In genomic region chr2:133294136-133294535, GRCm38 (mm10) we compare ENCODE assay signal across 22 mouse cellular contexts.
DNase-seq lines count a peak whose midpoint lies in the region; ATAC-seq and TF ChIP-seq lines count a peak whose summit lies in the region.
"Had no signal": no experiment of that assay in that cellular context is flagged by ENCODE, and none has a peak within 500 bp of the region (broad histone marks: within the 10 kb centered on the region; RNA-seq: fewer than 3 reads in every experiment).

No protein-coding gene starts in this region.

- DNase-seq in hindbrain, postnatal 0 days (ENCODE audit: low spot score): peak; percentile 34
- DNase-seq in right cerebral cortex, adult 18-20 months: peak; percentile 44
- DNase-seq in right cerebral cortex, postnatal 4 days: no peak
- DNase-seq in left cerebral cortex, postnatal 14 days (ENCODE audit: low spot score in 2 of 2): peak; percentile 18 to 22
- DNase-seq in right cerebral cortex, postnatal 36 days (ENCODE audit: low spot score in 2 of 2): peak; percentile 11 to 13
- no peak for DNase-seq in gastrocnemius, adult 2 months
- no peak for DNase-seq in kidney, postnatal 10 days
- DNase-seq: adrenal gland, postnatal 25 days; B cell, adult 2 months; cerebellum, adult 2 months; gastrocnemius, postnatal 10 days; heart, adult 2 months; kidney, adult 8-10 months; kidney, postnatal 4 days; liver; thymus, postnatal 25 days had no signal

- H3K36me3 ChIP-seq in hindbrain, postnatal 0 days (ENCODE audit: insufficient read depth, low read length): no peaks in the 10 kb centered on the region
- H3K36me3 ChIP-seq in hindbrain, embryonic 13.5 days: no peaks in the 10 kb centered on the region
- H3K36me3 ChIP-seq: embryonic facial prominence, embryonic 12.5 days; heart, embryonic 15.5 days; midbrain, embryonic 12.5 days had no signal

- 63% methylated on average over 7 of the region's 7 CpGs for WGBS in hindbrain, postnatal 0 days
- 71% methylated on average over 7 of the region's 7 CpGs for WGBS in hindbrain, embryonic 13.5 days

- H3K9me3 ChIP-seq in hindbrain, postnatal 0 days (ENCODE audit: low read length): no peaks in the 10 kb centered on the region
- H3K9me3 ChIP-seq in hindbrain, embryonic 13.5 days: no peaks in the 10 kb centered on the region
- H3K9me3 ChIP-seq: embryonic facial prominence, embryonic 12.5 days; heart, embryonic 15.5 days; midbrain, embryonic 12.5 days had no signal

- H3K4me3 ChIP-seq in hindbrain, postnatal 0 days (ENCODE audit: low read length): no peak overlapping the region
- H3K4me3 ChIP-seq in hindbrain, embryonic 13.5 days: no peak overlapping the region
- no peak overlapping the region for H3K4me3 ChIP-seq in gastrocnemius, adult 2 months
- H3K4me3 ChIP-seq: embryonic facial prominence, embryonic 12.5 days; heart, adult 2 months; heart, embryonic 15.5 days; midbrain, embryonic 12.5 days had no signal

- H3K27ac ChIP-seq in hindbrain, postnatal 0 days: no peak overlapping the region
- no peak overlapping the region for H3K27ac ChIP-seq in hindbrain, embryonic 13.5 days
- H3K27ac ChIP-seq in gastrocnemius, adult 2 months: no peak overlapping the region
- H3K27ac ChIP-seq: embryonic facial prominence, embryonic 12.5 days; heart, adult 2 months; heart, embryonic 15.5 days; midbrain, embryonic 12.5 days had no signal

- H3K4me2 ChIP-seq in hindbrain, postnatal 0 days (ENCODE audit: low read depth, low read length): no peak overlapping the region
- H3K4me2 ChIP-seq in hindbrain, embryonic 13.5 days: no peak overlapping the region
- H3K4me2 ChIP-seq: embryonic facial prominence, embryonic 12.5 days; heart, embryonic 15.5 days; midbrain, embryonic 12.5 days had no signal

- no peak for ATAC-seq in hindbrain, postnatal 0 days
- ATAC-seq in hindbrain, embryonic 13.5 days (ENCODE audit: low FRiP score): no peak
- ATAC-seq: forebrain, embryonic 14.5 days; lung, postnatal 0 days had no signal

- no peak overlapping the region for H3K9ac ChIP-seq in hindbrain, postnatal 0 days (replicated peaks; ENCODE audit: low read length)
- no peak overlapping the region for H3K9ac ChIP-seq in hindbrain, embryonic 13.5 days
- H3K9ac ChIP-seq: embryonic facial prominence, embryonic 12.5 days; heart, embryonic 15.5 days; midbrain, embryonic 12.5 days had no signal

- intact Hi-C loops in left cerebral cortex, postnatal 14 days (cut with DNase I): no loop called here
- intact Hi-C loops in gastrocnemius, adult 2 months (cut with DNase I): no loop called here

- no peaks in the 10 kb centered on the region for H3K4me1 ChIP-seq in hindbrain, postnatal 0 days (ENCODE audit: insufficient read depth, low read length)
- H3K4me1 ChIP-seq in hindbrain, embryonic 13.5 days (replicated peaks): no peaks in the 10 kb centered on the region
- H3K4me1 ChIP-seq: embryonic facial prominence, embryonic 12.5 days; heart, embryonic 15.5 days; midbrain, embryonic 12.5 days had no signal

- no peak for TF ChIP-seq CTCF in hindbrain, postnatal 0 days (IDR thresholded peaks at IDR 0.05; ENCODE audit: low read depth)
- no peak for TF ChIP-seq CTCF in gastrocnemius, adult 2 months (IDR thresholded peaks at IDR 0.05)

- no peaks in the 10 kb centered on the region for H3K27me3 ChIP-seq in hindbrain, postnatal 0 days (ENCODE audit: insufficient read depth, low read length)
- H3K27me3 ChIP-seq in hindbrain, embryonic 13.5 days: no peaks in the 10 kb centered on the region
- H3K27me3 ChIP-seq: embryonic facial prominence, embryonic 12.5 days; heart, embryonic 15.5 days; midbrain, embryonic 12.5 days had no signal

Comparison
In these comparisons a context has a peak if more than half of its experiments do, and no peak if none do; other contexts are left out.
1. DNase-seq: peak in hindbrain, postnatal 0 days (single experiment), right cerebral cortex, adult 18-20 months (single experiment), left cerebral cortex, postnatal 14 days (2 of 2) and right cerebral cortex, postnatal 36 days (2 of 2); none in right cerebral cortex, postnatal 4 days (single experiment), gastrocnemius, adult 2 months (single experiment) and kidney, postnatal 10 days (single experiment).